Mouse (Mus musculus) stomach, embryonic 16.5 days (tissue): ENCODE measurements around the gene Ran. TPM values are rescaled to one million over a fixed set of nuclear protein-coding genes. Genes with fewer than 3 reads are reported as not detected.

Experiments used
- ATAC-seq: fragments of 200-750 bp; cut with Nextera tagmentation; 2 replicates; pipeline ENCODE4 v1.8.0; 2017; ENCODE audit warnings: moderate number of reproducible peaks, moderate TSS enrichment; ENCODE audit not compliant: insufficient read depth, low FRiP score
- H3K27ac ChIP-seq: fragments of 300-500 bp; sonication (generic); 2 replicates; pipeline ENCODE4 v1.5.1; 2014; ENCODE audit warnings: low read length
- H3K27me3 ChIP-seq: fragments of 300-500 bp; sonication (generic); 2 replicates; pipeline ENCODE4 v1.6.1; 2014; ENCODE audit warnings: low read length, control low read depth, mixed read lengths; ENCODE audit not compliant: control insufficient read depth, insufficient read depth
- H3K36me3 ChIP-seq: fragments of 300-500 bp; sonication (generic); 2 replicates; pipeline ENCODE4 v1.6.1; 2014; ENCODE audit warnings: low read length; ENCODE audit not compliant: control insufficient read depth, insufficient read depth
- H3K4me1 ChIP-seq: fragments of 300-500 bp; sonication (generic); 2 replicates; pipeline ENCODE4 v1.6.1; 2014; ENCODE audit warnings: low read length, control low read depth, mixed read lengths; ENCODE audit not compliant: control insufficient read depth, insufficient read depth
- H3K4me2 ChIP-seq: fragments of 300-500 bp; sonication (generic); 2 replicates; pipeline ENCODE4 v1.6.1; 2014; ENCODE audit warnings: low read depth, low read length, mixed read lengths
- H3K4me3 ChIP-seq: fragments of 300-500 bp; sonication (generic); replicated peaks from 2 replicates; pipeline ENCODE4 v1.5.1; 2014; ENCODE audit warnings: mild to moderate bottlenecking, low read length
- H3K9ac ChIP-seq: fragments of 300-500 bp; sonication (generic); 2 replicates; pipeline ENCODE4 v1.6.1; 2014; ENCODE audit warnings: low read length
- H3K9me3 ChIP-seq: fragments of 300-500 bp; sonication (generic); replicated peaks from 2 replicates; pipeline ENCODE4 v1.6.1; 2016; ENCODE audit warnings: low read length, control low read depth; ENCODE audit not compliant: control insufficient read depth
- WGBS: fragments of 180-500 bp; shearing (Covaris S2); extraction: QIAGEN DNeasy Blood & Tissue Kit; methylation state at CpG from one replicate; pipeline ENCODE4 v1.1.7; 2014; 5-methylcytosine and 5-hydroxymethylcytosine counted together
- polyA plus RNA-seq: library from polyadenylated mRNA; unstranded; fragments of >200 nt; fragmentation: Nextera tagmentation; extraction: Ambion mirVana; gene quantifications from 2 replicates; pipeline ENCODE4 v1.2.1, GENCODE M21; 2015

Ran gene
- polyA plus RNA-seq, 1 experiment from 2014 or later: 484 TPM

- H3K4me3 ChIP-seq: no peak overlapping the region
- H3K9me3 ChIP-seq: no peaks in the 10 kb centered on the region
- no peak overlapping the region for H3K4me2 ChIP-seq
- H3K4me1 ChIP-seq: 0 out of 2 replicates have a peak, but pooled peaks cover 3% of the 10 kb centered on the region
- H3K9ac ChIP-seq: no peak overlapping the region
- peak overlapping the region; percentile 52 for H3K27ac ChIP-seq
- H3K36me3 ChIP-seq: no peaks in the 10 kb centered on the region
- ATAC-seq: peak; percentile 41; the same call in 1 of the 2 replicates
- 52% methylated on average over 9 of the region's 9 CpGs for WGBS
- H3K27me3 ChIP-seq: peaks cover 3% of the 10 kb centered on the region; the same call in 1 of the 2 replicates
Observed at GRCm38 (mm10) chr5:129065946-129066345, 46.1 kb downstream of the Ran start.

- ATAC-seq: peak; percentile 26; the same call in 1 of the 2 replicates
- no peaks in the 10 kb centered on the region for H3K36me3 ChIP-seq
- H3K4me3 ChIP-seq: no peak overlapping the region
- H3K9ac ChIP-seq: no peak overlapping the region
- H3K27ac ChIP-seq: peak overlapping the region; percentile 55; the same call in 1 of the 2 replicates
- no peak overlapping the region for H3K4me2 ChIP-seq
- H3K27me3 ChIP-seq: peaks cover 3% of the 10 kb centered on the region; the same call in 1 of the 2 replicates
- H3K9me3 ChIP-seq: no peaks in the 10 kb centered on the region
- 0 out of 2 replicates have a peak, but pooled peaks cover 3% of the 10 kb centered on the region for H3K4me1 ChIP-seq
- WGBS: 77% methylated on average over 8 of the region's 8 CpGs
Observed at GRCm38 (mm10) chr5:129066541-129067230, 46.8 kb downstream of the Ran start.

- Histone ChIP-seq H3K9ac (no peak overlapping the region), H3K27me3 (peaks cover 2% of the 10 kb centered on the region; the same call in 1 of the 2 replicates), H3K4me2 (no peak overlapping the region), H3K4me3 (no peak overlapping the region), H3K27ac (peak overlapping the region; percentile 55; the same call in 1 of the 2 replicates), H3K9me3 (no peaks in the 10 kb centered on the region), H3K4me1 (0 out of 2 replicates have a peak, but pooled peaks cover 3% of the 10 kb centered on the region), H3K36me3 (no peaks in the 10 kb centered on the region)
- ATAC-seq: peak; percentile 12; the same call in 1 of the 2 replicates
- WGBS: 54% methylated on average over 13 of the region's 13 CpGs
Observed at GRCm38 (mm10) chr5:129067231-129067834, 47.5 kb downstream of the Ran start.

- Histone ChIP-seq H3K27me3 (no peaks in the 10 kb centered on the region; the same call in none of the 2 replicates), H3K27ac (peak overlapping the region; percentile 44; the same call in 1 of the 2 replicates), H3K4me3 (no peak overlapping the region), H3K9ac (no peak overlapping the region), H3K36me3 (no peaks in the 10 kb centered on the region), H3K9me3 (no peaks in the 10 kb centered on the region), H3K4me1 (no peaks in the 10 kb centered on the region), H3K4me2 (no peak overlapping the region)
- 53% methylated on average over 14 of the region's 14 CpGs for WGBS
- no peak for ATAC-seq
Observed at GRCm38 (mm10) chr5:129071761-129072280, 52.0 kb downstream of the Ran start.

- Histone ChIP-seq H3K4me3 (no peak overlapping the region), H3K36me3 (no peaks in the 10 kb centered on the region), H3K9ac (no peak overlapping the region), H3K9me3 (no peaks in the 10 kb centered on the region), H3K4me2 (no peak overlapping the region), H3K27ac (no peak overlapping the region), H3K4me1 (no peaks in the 10 kb centered on the region), H3K27me3 (no peaks in the 10 kb centered on the region; the same call in none of the 2 replicates)
- WGBS: 53% methylated on average over 6 of the region's 6 CpGs
- ATAC-seq: no peak
Observed at GRCm38 (mm10) chr5:129073404-129073803, 53.5 kb downstream of the Ran start.

Other genes with a start within 250 kb of the Ran start
- gene Rimbp2, start 66.6 kb upstream of the Ran start, polyA plus RNA-seq: 0.39 and 0.42 TPM in 2 replicates
- gene Stx2, start 11.5 kb upstream of the Ran start, polyA plus RNA-seq: 27.8 and 30.6 TPM in 2 replicates
- 4.9 and 5.8 TPM in 2 replicates for gene Adgrd1, start 76.7 kb downstream of the Ran start, polyA plus RNA-seq